Mouse (Mus musculus) left cerebral cortex, adult 18-20 months (tissue): Measurements from ENCODE around the gene Shb. TPM values are rescaled to one million over a fixed set of nuclear protein-coding genes. Genes with fewer than 3 reads are reported as not detected.

Experiments used
- DNase-seq, 2 experiments: peaks; one replicate each; pipeline ENCODE4 v3.0.0; 2021 to 2022; ENCODE audit warnings: low spot score in 2 of 2, mixed read lengths in 1 of 2
- total RNA-seq, 2 experiments: library from RNA; stranded (reverse); gene quantifications; 2 replicates each; pipeline ENCODE4 v1.2.3; 2021

Shb gene
- total RNA-seq, 2 experiments from 2014 or later: 8.3 to 12.9 TPM

DNA sequence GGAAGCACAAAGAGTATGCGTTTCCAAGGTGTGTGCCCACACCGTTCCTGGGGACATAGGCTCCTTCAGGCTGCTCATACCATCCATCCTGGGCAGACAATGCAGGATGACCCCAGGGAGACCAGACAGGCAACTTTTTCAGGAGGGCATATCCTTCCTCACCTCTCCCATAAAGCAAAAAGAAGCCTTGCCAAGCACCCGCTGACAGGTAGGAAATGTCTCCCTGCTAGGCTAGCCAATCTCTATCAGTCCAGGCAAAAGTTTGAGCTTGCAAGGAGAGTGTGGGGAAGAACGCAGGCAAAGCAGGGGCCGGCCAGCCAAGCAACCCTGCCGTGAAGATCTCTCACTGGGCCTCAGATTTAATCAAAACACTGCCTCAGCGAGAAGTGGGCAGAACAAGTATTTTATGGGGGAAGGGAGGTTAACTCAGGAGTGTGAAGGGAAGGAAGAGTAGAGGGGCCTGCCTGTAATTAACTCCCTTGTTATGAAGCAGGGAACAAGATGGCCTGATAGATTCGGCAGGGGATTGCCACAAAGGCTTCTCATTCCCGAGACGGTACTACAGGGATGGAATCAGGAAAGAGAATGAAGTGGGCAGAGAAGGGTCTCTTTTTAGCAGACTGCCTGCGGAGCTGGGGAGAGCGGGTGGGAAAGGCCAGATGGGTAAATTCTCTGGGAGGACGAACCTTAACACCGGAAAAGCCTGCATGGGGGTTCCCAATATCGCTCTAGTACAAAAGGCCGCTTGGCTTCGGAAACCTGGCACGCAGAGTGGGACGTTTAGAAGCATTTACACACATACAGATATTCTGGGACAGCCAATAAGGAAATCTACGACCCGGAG is 3.7 kb downstream of the Shb start:
- DNase-seq: no peak

DNA sequence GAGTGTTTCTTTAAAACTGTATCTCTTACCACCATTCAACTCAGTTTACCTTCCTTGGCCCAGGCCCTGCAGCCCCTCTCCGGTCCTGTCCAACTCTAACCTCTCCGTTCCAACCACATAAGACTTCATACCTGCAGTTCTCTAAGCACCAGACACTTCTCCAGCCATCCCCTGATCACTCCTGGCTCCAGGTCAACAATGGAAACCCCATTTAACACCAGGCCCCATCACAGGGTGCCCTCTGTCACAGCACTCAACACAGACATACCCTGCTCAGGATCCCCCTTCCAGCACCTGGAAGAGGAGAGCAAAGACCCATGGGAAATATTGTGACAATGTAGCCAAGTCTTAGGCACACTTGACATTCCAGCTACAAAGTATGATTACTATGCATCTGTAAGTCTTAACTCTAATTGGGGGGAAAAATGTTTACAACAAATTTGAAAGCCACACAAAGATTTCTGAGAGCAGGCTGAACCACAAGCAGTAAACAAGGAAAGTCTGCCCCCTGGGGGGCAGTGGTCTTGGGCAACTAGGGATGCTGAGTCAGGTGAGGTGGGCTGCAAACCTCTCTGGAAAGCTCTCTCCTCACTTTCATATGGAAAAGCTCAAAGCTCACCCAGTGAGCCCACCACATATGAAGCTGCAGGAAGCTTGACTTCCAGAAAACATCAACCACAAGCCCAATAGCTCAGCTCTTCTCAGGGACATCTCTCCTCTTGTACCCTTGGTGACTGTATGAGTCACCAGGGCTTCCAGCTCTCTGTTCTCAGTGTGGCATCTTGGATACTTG is 4.5 kb downstream of the Shb start:
- no peak for DNase-seq

DNA sequence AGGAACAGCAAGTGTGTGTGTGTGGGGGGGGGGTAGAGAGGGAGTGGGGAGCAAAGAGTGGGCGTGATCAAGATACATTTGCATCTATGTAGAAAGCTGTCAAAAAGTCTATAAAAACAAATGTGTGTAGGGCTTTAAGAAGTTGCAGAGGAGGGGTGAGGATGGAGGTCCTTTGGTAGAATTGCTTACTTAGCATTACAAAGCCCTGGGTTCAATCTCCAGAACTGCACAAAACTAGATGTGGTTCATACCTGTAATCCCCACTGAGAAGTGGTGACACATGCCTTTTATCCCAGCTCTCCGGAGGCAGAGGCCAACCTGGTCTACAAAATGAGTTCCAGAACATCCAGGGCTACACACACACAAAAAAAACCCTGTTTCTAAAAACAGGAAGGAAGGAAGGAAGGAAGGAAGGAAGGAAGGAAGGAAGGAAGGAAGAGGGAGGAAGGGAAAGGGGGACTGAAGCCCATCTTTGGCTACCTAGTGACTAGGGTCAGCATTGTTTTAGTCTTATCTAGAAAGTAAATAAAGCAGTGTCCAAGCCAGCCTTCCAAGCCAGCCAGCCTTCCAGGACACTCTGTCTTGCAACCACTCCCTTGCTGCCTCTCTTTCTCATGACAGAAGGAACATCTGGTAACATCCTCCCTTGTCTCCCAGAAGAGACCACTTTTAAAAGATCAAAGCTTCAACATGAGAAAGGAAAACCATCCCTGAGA is 5.3 kb downstream of the Shb start:
- DNase-seq: no peak

GRCm38 (mm10) chr4:45526175-45526574 is 6.1 kb downstream of the Shb start:
- DNase-seq: no peak

- DNase-seq: no peak
Observed at GRCm38 (mm10) chr4:45525541-45525940, 6.7 kb downstream of the Shb start.

DNA sequence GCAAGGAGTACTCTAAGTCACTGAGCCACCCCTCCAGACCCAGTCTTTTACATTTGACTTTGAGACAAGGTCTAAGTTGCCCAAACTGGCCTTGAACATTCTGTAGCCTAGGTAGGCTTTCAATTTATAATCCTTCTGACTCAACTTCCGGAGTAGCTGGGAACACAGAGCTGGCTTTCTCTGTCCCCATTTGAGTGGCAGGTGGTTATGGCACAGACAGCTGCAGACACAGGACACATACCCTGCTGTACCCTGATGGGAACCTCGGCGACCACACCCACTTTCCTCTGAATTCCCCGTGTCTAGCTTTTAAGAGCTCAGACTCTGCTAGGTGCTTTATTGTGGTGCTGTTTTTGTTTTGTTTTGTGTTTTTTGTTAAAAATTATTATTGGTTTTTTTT is 7.7 kb downstream of the Shb start:
- DNase-seq: no peak

DNA sequence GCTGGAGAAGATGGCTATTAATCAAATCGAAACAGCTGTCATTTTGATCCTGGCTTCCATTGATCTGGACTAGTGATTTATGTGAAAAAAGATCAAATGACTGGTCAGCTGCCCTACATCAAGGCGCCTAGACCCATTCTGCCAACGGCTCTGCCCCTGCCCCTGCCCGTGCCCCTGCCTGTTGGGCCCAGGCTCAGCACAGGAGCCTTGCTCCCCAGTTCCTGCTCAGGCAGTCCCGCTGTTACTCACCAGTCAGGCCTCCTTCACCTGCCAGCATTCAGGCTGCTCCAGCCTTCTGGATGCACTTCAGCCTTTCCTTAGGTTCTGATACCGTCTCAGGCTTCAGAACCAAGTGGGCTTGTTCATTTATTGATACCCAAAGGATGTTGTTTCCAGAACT is 8.9 kb downstream of the Shb start:
- DNase-seq: no peak

GRCm38 (mm10) chr4:45522956-45523355 is 9.3 kb downstream of the Shb start:
- DNase-seq: no peak

DNA sequence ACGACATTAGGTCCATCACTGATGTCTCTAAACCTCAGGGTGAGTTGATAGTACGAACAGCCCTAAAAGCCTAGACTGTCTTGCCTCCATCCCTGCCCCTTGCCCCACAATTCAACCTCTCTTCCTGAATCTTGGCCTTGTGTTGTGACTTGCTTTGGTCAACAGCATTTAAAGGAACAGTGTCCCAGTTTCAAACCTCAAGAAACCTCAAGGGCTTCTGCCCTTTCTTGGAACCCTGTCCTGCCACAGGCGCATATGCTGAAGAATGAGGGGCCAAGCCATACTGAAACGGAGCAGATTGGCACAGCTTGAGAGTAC is 9.7 kb downstream of the Shb start:
- no peak for DNase-seq

DNA sequence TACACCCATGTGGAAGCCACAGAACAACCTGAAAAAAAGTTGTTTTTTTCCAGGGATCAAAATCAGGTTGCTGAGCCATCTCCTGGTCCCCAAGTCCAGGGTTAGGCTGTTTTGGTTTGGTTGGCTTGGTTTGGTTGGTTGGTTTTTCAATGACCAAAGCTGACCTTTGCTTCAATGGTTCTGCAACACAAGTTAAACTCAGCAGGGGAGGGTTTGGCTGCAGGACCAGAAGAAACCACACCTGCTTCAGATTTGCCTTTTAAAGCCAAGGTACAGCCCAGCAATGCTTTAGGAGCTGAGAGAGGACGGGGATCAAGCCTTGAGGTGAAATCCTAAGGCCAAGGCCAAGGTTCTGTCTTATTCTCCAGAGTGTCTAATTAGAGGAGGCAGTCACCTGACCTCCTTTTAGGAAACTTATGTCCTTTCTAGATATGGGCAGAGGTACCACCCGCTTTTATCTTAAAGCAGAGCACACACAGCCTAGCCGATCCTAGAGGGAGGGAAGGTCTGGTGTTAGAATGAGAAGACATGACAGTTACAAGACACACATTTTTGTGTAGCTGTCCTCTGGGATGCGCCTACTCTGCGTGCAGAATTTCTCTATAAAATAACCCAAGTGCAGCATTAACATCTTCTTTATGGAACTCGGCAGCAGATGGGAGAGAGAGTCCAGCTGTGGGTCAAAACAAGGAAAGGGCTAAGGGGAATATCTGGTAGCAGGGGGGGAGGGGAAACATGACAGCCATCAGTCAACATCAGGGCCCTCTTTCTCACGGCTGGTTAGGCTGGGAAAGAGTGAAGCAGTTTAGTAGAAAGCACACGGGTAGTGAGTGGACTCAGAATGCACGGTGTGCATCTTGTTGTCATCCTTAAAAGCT is 10.3 kb downstream of the Shb start:
- DNase-seq: no peak

DNA sequence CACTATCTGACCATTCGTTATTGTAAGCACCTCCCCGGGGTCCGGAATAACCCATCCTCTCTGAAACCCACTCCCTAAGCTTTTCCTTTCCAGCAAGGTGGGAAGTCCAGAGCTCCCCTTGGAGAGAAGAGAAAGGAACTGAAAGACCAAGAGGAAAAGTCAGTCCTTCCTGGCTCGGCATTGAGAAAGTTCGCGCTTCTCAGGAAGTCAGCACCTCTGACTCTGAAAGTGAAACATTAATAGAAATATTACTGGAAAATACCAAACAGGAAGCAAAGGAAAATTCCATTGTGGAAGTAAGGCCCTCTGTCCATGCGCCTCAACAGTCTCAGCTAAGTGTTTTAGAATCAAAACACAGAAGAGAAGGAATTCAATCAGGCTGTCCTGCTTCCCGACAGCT is 11.9 kb downstream of the Shb start:
- DNase-seq: no peak

DNA sequence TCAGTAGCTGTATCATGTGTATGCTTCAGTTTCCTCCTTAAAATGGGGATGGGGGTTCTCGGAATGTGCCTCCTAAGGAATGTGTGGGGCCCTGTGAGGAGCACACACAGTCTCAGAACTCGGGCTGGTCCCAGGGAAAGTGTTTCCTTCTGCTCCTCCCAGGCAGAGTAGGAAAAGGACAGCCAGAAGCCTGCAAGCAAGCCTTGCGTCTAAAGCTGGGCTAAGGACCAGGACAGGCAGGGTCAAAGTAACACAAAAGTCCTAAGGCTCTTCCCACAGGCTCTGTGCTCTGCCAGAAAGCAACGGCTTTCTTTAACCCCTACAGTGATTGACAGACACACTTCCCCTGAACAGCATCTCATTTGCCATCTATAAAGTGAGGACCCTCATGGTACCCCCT is 14.9 kb downstream of the Shb start:
- DNase-seq: no peak

DNA sequence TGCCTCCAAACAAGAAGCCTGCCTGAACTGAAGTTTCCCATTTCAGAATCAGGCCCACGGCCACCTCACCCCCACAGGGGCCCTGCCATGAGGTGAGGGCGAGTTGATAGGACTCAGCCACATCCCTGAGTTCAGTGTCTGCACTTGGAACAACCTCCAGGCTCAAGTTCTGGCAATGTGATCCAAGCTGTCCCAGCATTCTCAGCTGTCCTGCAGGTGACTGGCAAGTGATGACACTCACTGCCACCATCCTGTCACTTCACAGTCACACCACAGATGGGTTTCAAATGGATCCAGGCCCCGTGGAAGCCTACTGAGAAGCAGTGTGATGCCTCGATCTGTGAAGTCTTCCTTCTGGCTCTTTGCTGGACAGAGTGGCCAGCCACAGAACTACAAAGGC is 16.4 kb downstream of the Shb start:
- DNase-seq: no peak

- no peak for DNase-seq
Observed at GRCm38 (mm10) chr4:45514406-45514805, 17.9 kb downstream of the Shb start.

DNA sequence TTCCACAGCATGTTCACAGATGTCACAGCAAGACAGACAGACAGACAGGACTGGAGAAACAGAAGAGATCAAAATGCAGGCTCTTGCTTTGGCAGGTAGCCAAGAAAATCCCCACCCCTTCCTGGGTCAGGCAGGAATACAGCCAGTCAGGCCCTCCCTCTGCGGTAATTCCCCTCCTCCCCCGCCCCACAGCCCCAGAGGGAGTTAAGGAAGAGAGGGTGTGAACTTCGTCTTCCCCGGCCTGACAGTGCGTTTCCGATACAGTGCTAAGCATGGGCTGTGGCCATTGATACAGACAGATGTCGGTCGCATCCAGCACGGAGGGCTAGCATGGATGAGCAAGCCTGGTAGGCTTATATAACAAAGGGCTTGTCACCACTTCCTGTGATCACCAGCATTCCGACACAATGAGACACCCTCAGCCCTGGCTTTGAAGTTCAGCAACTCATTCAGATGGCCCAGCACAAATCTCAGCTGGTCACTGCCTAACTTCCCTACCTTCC is 18.4 kb downstream of the Shb start:
- no peak for DNase-seq

DNA sequence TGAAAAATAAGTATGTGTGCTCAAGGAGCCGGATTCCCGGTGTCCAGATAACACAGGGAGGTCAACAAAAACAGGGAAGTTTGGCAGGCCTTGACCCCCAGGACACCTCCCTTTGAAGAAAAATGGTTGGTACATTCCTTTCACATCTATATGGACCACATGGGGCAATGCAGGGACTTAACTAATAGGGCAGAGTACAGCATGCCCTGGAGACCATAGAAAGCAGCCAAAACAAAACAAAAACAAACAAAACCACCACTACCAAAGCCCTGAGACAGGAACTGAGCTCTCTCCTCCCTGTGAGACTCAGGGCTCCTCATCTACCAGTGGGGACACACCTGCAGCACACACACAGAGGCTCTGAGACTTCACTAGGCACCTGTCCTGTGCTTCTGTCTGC is 18.9 kb downstream of the Shb start:
- no peak for DNase-seq

DNA sequence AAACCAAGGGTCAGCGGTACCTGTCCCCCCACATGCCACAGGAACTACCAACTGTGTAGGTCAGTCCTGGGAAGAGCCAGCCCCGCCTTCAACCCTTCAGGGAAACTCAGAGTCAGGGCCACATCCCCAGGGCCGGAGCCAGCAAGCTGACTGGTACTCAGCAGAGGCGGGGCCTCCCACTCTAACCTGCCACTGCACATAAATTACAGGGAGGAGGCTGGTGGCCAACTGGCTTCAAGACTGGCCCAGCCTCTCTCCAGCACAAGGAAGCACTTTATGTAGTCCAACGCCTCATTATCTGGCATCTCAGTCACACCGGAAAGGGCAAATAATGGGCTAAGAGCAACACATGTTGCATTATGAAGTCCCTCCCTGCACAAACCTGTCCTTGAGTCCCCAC is 22.1 kb downstream of the Shb start:
- no peak for DNase-seq

GRCm38 (mm10) chr4:45509416-45509815 is 22.9 kb downstream of the Shb start:
- no peak for DNase-seq

- DNase-seq: no peak
Observed at GRCm38 (mm10) chr4:45508469-45508868, 23.8 kb downstream of the Shb start.

GRCm38 (mm10) chr4:45507476-45507875 is 24.8 kb downstream of the Shb start:
- no peak for DNase-seq

GRCm38 (mm10) chr4:45507039-45507438 is 25.2 kb downstream of the Shb start:
- DNase-seq: no peak
